Mouse (Mus musculus) gastrocnemius, postnatal 10 days (tissue): ENCODE data around the gene Terb1. TPM values are rescaled to one million over a fixed set of nuclear protein-coding genes. Genes with fewer than 3 reads are reported as not detected.

ENCODE experiments used
- DNase-seq: peaks from one replicate; pipeline ENCODE4 v3.0.0; 2021; ENCODE audit warnings: mixed read lengths
- total RNA-seq, 2 experiments: library from RNA; stranded (reverse); gene quantifications; 2 replicates each; pipeline ENCODE4 v1.2.3; 2021

Terb1 gene
- total RNA-seq, 2 experiments from 2014 or later = not detected

GRCm38 (mm10) chr8:104411468-104411867, 98.2 kb downstream of the Terb1 start:
- DNase-seq = no peak

DNA sequence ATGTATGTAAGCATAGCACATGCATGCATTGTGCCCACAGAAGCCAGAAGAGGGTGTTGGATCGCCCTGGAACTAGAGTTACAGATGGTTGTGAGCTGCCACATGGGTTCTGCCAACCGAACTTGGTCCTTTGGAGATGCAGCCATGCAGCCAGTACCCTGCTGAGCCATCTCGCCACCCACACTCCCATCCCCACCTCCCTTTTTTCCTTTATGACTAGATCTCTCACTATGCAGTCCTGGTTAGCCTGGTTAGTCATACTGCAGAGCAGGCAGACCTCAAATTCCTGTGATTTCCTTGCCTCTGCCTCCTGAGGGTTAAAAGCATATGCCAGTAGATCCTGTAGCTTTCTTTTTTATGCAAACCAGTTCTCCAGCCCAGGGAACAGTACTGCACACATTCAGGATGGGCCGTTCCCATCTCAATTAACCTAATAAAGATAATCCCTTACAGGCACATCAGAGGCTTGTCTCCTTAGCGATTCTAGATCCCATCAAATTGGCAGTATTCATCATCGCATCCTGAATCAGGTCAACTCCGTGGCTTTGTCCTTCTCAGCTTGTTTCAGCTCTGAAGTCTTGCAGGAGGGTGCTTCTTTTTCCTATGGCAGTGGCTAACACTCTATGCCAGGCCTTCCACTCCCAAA, 99.0 kb downstream of the Terb1 start:
- no peak for DNase-seq

DNA sequence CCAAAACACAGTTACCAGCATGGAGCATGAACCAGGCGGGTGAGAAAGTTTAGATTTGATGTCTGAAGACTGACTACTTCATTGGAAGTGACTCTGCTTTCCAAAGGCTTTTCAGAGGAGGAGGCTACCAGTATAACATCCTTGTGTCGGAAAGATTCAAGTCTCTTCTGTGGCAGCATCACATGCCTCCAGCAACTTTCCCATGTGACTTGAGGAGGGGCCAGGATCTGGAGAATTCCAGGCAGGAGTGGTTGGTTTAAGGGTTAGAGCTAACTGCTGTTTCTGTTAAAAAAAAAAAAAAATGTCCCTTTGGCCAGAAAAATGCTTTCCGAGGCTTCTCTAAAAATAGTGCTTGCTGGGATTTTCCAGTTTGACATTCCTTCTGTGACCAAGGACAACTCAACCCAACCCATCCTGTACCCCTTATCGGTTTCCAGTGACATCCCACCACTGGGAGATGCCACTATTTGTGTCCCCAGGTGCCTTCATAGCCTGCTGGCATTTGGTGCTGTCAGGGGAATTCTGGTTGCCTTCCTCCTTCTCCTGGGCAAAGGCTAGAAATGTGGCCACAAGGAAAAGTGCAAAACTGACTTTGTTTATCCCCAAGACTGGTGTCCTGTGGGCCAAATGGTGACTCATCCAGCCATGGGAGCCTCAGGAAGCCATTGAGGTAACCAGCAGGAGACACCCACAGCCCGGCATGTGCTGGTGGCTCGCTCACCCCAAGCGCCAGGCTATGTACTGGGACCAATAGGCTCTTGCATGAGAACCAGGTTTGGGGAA, 101.2 kb downstream of the Terb1 start:
- DNase-seq = no peak

DNA sequence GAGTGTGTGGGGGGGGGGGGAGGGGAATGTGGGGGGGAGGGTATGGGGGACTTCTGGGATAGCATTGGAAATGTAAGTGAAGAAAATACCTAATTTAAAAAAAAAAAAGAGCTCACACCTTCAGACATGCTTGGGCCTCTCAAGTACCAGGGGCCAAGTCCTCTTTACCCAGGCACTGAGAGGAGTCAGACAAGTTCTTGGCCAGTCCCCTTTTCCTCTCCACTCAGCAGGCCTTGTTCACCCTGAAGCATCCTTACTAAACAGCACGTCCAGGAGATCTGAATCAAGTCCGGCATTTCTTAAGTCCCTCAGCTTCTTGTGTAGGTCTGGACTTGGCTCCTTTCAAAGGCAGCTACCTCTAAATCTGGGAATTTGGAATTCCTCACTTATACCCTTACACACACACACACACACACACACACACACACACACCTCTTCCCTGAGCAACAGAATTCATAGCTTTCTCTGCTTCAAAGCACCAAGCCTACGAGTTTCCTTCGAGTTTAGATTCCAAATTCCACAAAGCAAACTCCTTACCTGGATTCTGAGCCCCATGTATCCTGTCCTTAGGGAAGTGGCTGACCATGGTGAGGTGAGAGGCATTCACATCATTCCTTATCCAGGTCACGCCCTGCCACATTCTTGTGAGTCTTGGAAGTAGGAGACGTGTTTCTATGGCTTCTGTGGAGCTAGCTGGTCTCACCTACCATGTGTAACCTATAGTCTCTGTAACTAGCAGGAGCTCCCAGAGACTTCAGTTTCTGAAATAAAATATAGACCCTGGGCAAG, 103.2 kb downstream of the Terb1 start:
- DNase-seq = no peak

DNA sequence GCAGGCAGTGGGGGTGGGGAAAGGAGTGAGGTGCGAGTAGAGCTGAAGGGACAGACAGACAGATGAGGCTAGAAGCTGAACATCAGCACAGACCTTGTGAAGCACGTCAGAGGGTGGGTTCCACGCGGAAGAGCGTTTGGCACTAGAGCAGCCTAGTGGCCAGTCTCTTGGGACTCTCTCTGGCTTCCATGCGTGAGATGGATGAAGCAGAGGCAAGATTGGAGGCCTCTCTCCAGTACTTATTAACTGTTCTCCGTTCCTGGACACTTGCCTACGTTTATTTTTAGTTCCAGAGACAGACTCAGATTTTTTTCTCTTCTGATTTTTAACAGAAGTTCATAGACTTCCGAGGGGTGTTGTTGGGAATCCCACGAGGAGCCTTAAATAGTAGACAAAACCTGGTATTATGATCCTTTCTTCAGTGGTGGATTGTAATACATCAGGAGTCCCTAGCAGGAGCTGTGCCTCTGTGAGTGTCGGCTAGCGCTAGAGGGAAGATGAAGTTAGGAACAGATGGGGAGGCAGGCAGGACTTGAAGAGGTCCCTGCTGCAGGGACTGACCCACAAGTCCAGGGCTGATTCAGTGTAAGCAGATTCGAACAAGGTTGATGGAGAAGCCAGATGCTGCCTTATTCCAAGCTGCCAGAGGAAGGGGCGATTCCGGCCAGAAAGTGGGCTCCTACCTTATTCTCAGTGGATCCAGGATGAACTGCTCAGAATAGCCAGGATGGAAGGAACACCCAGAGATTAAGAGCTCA, 104.1 kb downstream of the Terb1 start:
- DNase-seq = no peak

GRCm38 (mm10) chr8:104403596-104403995, 106.1 kb downstream of the Terb1 start:
- no peak for DNase-seq

Other genes starting within 250 kb of the Terb1 start
- not detected for gene Cmtm2a, start 216.7 kb downstream of the Terb1 start, total RNA-seq
- gene Gm45711, start 199.8 kb downstream of the Terb1 start, total RNA-seq = not detected
- gene Cmtm1, start 199.8 kb downstream of the Terb1 start, total RNA-seq = not detected
- gene Gm11020, start 188.3 kb downstream of the Terb1 start, total RNA-seq = not detected
- gene Cmtm2b, start 187.7 kb downstream of the Terb1 start, total RNA-seq = not detected
- gene Cmtm3, start 170.5 kb downstream of the Terb1 start, total RNA-seq = 10 to 100 TPM; 27.4 to 38.9 TPM
- 1 to 10 TPM; 6.3 to 7.6 TPM for gene Cmtm4, start 114.1 kb downstream of the Terb1 start, total RNA-seq
- 100 to 1,000 TPM; 101 to 112 TPM for gene Dync1li2, start 66.9 kb downstream of the Terb1 start, total RNA-seq
- gene Nae1, start 24.7 kb upstream of the Terb1 start, total RNA-seq = 10 to 100 TPM; 27.0 to 27.4 TPM
- 1 to 10 TPM in 1 of 2 experiments, under 1 TPM in 1; 0.56 to 1.6 TPM for gene Car7, start 24.8 kb upstream of the Terb1 start, total RNA-seq
- gene Pdp2, start 81.5 kb upstream of the Terb1 start, total RNA-seq = 1 to 10 TPM; 3.8 to 4.7 TPM
- under 1 TPM; 0.54 to 0.63 TPM for gene Cdh16, start 114.5 kb upstream of the Terb1 start, total RNA-seq
- gene Rrad, start 121.4 kb upstream of the Terb1 start, total RNA-seq = 10 to 100 TPM; 17.0 to 34.2 TPM
- gene Ciao2b, start 132.1 kb upstream of the Terb1 start, total RNA-seq = 10 to 100 TPM; 38.3 to 48.5 TPM
- not detected for gene Ces2a, start 224.1 kb upstream of the Terb1 start, total RNA-seq